Mouse (Mus musculus) lung, adult 2 months (tissue): ENCODE measurements around the gene Polk. TPM values are rescaled to one million over a fixed set of nuclear protein-coding genes. Genes with fewer than 3 reads are reported as not detected.

ENCODE experiments used
- DNase-seq: peaks from one replicate; pipeline ENCODE4 v3.0.0; 2022
- H3K4me1 ChIP-seq: fragments of 200-500 bp; 2 replicates; pipeline ENCODE4 v1.6.1; 2011; ENCODE audit warnings: low read length; ENCODE audit not compliant: control insufficient read depth, insufficient read depth
- H3K4me3 ChIP-seq: fragments of 200-500 bp; replicated peaks from 2 replicates; pipeline ENCODE3; 2011; ENCODE audit warnings: low read depth, mild to moderate bottlenecking, control low read depth, low read length; ENCODE audit errors: extremely low read depth
- CTCF ChIP-seq: fragments of 200-500 bp; IDR thresholded peaks from 2 replicates; pipeline ENCODE4 v1.5.1; 2011; ENCODE audit warnings: mild to moderate bottlenecking, low read length, control low read depth; ENCODE audit not compliant: insufficient read depth
- POLR2A ChIP-seq: fragments of 200-500 bp; IDR thresholded peaks from 2 replicates; pipeline ENCODE4 v1.6.1; 2011; ENCODE audit warnings: low read depth, mild to moderate bottlenecking, control low read depth, low read length, borderline replicate concordance; ENCODE audit errors: extremely low read depth
- WGBS: fragments of 180-500 bp; shearing (Covaris S2); methylation state at CpG from one replicate; pipeline ENCODE4 v1.1.7; 2018; 5-methylcytosine and 5-hydroxymethylcytosine counted together
- polyA plus RNA-seq: library from polyadenylated mRNA; depleted of rRNA; stranded (reverse); fragments of >200 nt; gene quantifications from 2 replicates; pipeline ENCODE4 v1.2.3, GENCODE M21; 2012

Gene Polk
- polyA plus RNA-seq, 1 experiment, result 3.6 TPM

DNA sequence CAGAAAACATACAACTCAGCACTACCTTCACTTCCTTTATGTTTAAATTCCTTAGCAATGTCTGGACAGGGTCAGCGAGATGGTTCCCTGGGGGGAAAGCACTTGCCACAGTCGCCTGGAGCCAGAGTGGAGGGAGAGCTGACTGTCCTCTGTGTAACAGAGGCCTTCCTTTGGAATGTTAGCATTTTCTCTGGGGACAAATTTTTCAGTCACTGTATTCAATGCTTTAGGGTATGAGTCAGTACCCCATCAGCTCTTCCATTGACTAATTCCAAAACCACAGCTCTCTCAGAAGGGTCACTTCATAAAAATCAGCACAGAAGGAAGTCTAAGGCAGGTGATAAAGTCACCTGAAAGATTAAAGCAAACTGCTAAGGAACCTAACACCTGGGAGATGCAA, 8.6 kb downstream of the Polk start:
- 63% methylated on average over 2 of the region's 2 CpGs for WGBS
- Histone ChIP-seq H3K4me3 (no peak overlapping the region), H3K4me1 (no peaks in the 10 kb centered on the region)
- no peak for DNase-seq
- no peak for TF ChIP-seq CTCF
- no peak for TF ChIP-seq POLR2A

DNA sequence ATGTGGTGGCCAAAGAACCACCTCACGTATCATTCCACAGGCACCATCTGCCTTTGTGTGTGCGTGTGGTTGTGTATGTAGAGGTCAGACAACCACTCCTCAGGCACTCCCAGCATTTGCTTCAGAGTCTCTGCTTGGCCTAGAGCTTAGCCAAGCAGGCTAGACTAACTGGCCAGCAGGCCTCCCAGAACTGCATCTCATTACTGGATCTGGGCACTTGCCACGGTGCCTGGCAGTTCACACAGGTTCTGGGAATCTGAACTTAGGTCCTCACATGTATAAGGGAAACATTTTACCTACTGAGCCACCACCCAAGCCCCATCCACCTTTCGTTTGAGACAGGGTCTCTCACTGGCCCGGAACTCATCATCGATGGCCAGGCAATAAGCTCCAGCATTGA, 10.2 kb downstream of the Polk start:
- H3K4me1 ChIP-seq, result no peaks in the 10 kb centered on the region
- no peak for TF ChIP-seq CTCF
- TF ChIP-seq POLR2A, result no peak
- 82% methylated on average over 6 of the region's 6 CpGs for WGBS
- no peak for DNase-seq
- no peak overlapping the region for H3K4me3 ChIP-seq

DNA sequence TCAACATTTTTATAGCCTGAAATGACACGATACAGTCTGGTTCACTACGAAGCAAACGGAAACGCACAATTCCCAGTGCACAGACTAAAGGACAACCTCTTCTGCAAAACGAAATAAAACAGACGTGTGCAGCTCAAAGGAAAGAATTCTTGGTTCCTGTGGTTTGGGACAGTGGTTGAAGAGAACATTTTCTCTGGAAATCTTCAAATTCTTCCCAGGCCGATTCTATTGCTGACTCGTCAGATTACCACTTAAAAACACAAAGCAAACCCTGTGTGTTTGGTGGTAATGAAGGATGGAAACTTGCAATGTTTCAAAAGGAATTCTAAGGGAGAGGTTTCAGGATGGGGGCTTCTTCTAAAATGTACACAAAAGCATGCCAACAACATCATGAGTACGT, 12.3 kb downstream of the Polk start:
- Histone ChIP-seq H3K4me3 (no peak overlapping the region), H3K4me1 (no peaks in the 10 kb centered on the region)
- TF ChIP-seq POLR2A, result no peak
- no peak for TF ChIP-seq CTCF
- DNase-seq, result no peak
- WGBS, result 94% methylated on average over 9 of the region's 9 CpGs

GRCm38 (mm10) chr13:96529542-96529941, 12.8 kb downstream of the Polk start:
- WGBS, result 89% methylated on average over 3 of the region's 3 CpGs
- H3K4me3 ChIP-seq, result no peak overlapping the region
- no peaks in the 10 kb centered on the region for H3K4me1 ChIP-seq
- no peak for DNase-seq
- TF ChIP-seq POLR2A (no peak), CTCF (no peak)

DNA sequence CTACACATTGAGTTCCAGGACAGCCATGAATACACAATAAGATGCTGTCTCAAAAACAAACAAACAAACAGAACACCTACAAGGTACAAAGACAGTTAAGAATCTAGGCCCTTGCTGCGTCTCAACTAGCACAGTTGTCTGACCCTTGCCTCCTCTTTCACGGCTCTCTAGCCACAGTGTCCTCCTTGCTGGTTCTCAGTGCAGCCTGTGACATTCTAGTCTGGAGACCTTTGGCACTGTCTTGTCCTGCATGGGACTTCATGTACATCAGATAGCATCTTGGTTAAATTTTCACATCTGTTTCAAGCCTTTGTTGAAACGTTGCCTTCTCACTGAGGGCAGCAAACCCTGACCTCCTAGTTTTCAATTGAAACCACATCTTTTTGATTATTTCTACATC, 13.6 kb downstream of the Polk start:
- TF ChIP-seq CTCF (no peak), POLR2A (no peak)
- 84% methylated on average over 3 of the region's 3 CpGs for WGBS
- Histone ChIP-seq H3K4me1 (no peaks in the 10 kb centered on the region), H3K4me3 (no peak overlapping the region)
- no peak for DNase-seq

GRCm38 (mm10) chr13:96527856-96528255, 14.5 kb downstream of the Polk start:
- WGBS, result 81% methylated on average over 11 of the region's 11 CpGs
- no peak for DNase-seq
- Histone ChIP-seq H3K4me1 (no peaks in the 10 kb centered on the region), H3K4me3 (no peak overlapping the region)
- TF ChIP-seq CTCF, result no peak
- TF ChIP-seq POLR2A, result no peak

- no peaks in the 10 kb centered on the region for H3K4me1 ChIP-seq
- WGBS, result 80% methylated on average over 3 of the region's 3 CpGs
- TF ChIP-seq POLR2A (no peak), CTCF (no peak)
- no peak for DNase-seq
- H3K4me3 ChIP-seq, result no peak overlapping the region
These were observed 15.4 kb downstream of the Polk start for GRCm38 (mm10) chr13:96527022-96527421.

GRCm38 (mm10) chr13:96521294-96521693, 21.1 kb downstream of the Polk start:
- no peaks in the 10 kb centered on the region for H3K4me1 ChIP-seq
- WGBS, result 87% methylated on average over 3 of the region's 3 CpGs
- H3K4me3 ChIP-seq, result no peak overlapping the region
- no peak for DNase-seq
- TF ChIP-seq POLR2A (no peak), CTCF (no peak)

- no peak overlapping the region for H3K4me3 ChIP-seq
- WGBS, result 77% methylated on average over 2 of the region's 2 CpGs
- TF ChIP-seq POLR2A, result no peak
- TF ChIP-seq CTCF, result no peak
- DNase-seq, result no peak
- H3K4me1 ChIP-seq, result no peaks in the 10 kb centered on the region
These were observed 25.0 kb downstream of the Polk start for GRCm38 (mm10) chr13:96517335-96517734.

GRCm38 (mm10) chr13:96516249-96516648, 26.1 kb downstream of the Polk start:
- 89% methylated on average over 9 of the region's 9 CpGs for WGBS
- no peak for DNase-seq
- no peak overlapping the region for H3K4me3 ChIP-seq
- H3K4me1 ChIP-seq, result 0 out of 2 replicates have a peak, but pooled peaks cover 4% of the 10 kb centered on the region
- TF ChIP-seq CTCF (no peak), POLR2A (no peak)
